Mouse (Mus musculus): ENCODE results near the gene Ppm1a. TPM values are rescaled to one million over a fixed set of nuclear protein-coding genes. Genes with fewer than 3 reads are reported as not detected.
"Not testable (repeated sequence)": the region's sequence is repeated elsewhere in the genome, so short reads cannot be mapped to it uniquely, and the experiment has no call there.

The Ppm1a gene
- polyA plus RNA-seq, 1 experiment from 2014 or later: 49.3 TPM

DNA sequence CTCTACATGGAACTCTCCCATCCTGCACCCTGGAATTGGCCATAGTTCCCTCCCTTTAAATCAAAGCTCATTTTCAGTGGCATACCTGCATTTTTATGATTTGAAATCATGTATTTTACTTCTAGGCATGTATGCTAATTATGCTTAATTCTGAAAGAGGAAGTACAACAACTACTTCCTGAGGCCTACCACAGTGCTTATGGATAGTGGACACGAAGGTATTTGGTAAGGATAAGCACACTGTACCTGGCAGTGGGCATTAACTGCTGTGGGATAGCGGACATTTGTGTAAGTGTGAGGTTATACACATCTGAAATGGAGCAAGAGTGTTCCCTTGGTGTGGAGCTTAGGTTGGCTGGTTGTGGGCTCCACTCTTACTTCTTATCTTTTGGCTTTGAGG lies 11.0 kb downstream of the Ppm1a start:
- no peaks in the 10 kb centered on the region for H3K9me3 ChIP-seq
- H3K27ac ChIP-seq: no peak overlapping the region
- H3K36me3 ChIP-seq: peaks cover 12% of the 10 kb centered on the region; the same call in 1 of the 2 replicates
- no peak overlapping the region for H3K4me3 ChIP-seq
- no peaks in the 10 kb centered on the region for H3K27me3 ChIP-seq (ENCODE audit: insufficient read depth, poor library complexity, severe bottlenecking)
- H3K4me1 ChIP-seq: peaks cover 9% of the 10 kb centered on the region; the same call in 1 of the 2 replicates
- no peak for DNase-seq (ENCODE audit: low spot score)
- 91% methylated on average over 2 of the region's 2 CpGs for WGBS

DNA sequence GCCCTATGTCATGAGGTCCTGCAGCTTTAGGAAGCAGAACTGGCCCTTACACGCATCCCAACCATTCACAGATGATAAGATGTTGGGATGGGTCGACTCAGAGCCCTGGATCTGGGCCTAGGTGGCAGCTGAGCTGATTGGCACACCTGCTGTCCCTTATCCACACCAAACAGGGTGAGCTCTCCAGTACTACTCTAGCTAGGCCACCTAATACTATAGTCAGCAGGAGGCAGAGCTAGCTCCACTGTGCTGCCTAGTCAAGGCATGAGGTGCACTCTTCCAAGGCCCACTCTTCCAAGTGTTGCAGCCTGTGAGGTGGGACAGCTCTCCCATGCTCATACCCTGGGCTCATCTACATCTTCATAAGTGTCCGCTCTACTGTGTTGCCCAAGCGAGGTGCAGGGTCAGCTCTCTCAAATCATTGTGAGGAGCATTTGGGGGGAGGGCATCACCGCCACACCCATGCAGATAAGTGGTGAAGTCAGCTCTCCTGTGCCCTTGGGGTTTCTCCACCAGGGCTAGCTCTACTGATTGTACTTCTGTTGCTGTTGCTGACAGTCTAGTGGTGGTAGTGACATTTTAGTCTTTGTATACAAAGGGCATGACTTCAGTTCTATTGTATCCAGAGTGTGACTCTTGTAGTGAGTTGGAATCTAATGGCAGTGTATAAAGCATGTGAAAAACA lies 12.4 kb downstream of the Ppm1a start:
- no peak overlapping the region for H3K27ac ChIP-seq
- H3K4me1 ChIP-seq: peaks cover 10% of the 10 kb centered on the region; the same call in 1 of the 2 replicates
- WGBS: 76% methylated on average over 5 of the region's 5 CpGs
- no peaks in the 10 kb centered on the region for H3K27me3 ChIP-seq (ENCODE audit: insufficient read depth, poor library complexity, severe bottlenecking)
- no peaks in the 10 kb centered on the region for H3K9me3 ChIP-seq
- H3K36me3 ChIP-seq: peaks cover 12% of the 10 kb centered on the region; the same call in 1 of the 2 replicates
- no peak for DNase-seq (ENCODE audit: low spot score)
- no peak overlapping the region for H3K4me3 ChIP-seq

DNA sequence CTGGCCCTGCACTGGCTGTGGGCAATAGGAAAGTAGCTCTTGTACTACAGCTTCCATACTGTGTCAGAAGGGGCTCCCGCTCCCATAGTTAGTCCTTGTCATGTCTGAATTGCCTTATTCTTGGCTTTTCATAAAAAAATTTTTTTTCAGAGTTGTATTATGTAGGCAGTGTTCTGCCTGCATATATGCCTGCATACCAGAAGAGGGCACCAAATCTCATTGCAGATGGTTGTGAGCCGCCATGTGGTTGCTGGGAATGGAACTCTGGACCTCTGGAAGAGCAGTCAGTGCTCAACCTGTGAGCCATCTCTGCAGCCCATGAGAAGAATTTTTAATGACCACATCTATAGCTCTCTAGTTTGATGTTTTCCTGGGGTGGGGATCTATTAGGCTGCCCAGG lies 13.9 kb downstream of the Ppm1a start:
- H3K4me3 ChIP-seq: no peak overlapping the region
- peaks cover 12% of the 10 kb centered on the region; the same call in 1 of the 2 replicates for H3K36me3 ChIP-seq
- H3K27ac ChIP-seq: no peak overlapping the region
- peaks cover 10% of the 10 kb centered on the region; the same call in 1 of the 2 replicates for H3K4me1 ChIP-seq
- no peaks in the 10 kb centered on the region for H3K9me3 ChIP-seq
- no peak for DNase-seq (ENCODE audit: low spot score)
- WGBS: 98% methylated on average over 2 of the region's 2 CpGs
- no peaks in the 10 kb centered on the region for H3K27me3 ChIP-seq (ENCODE audit: insufficient read depth, poor library complexity, severe bottlenecking)

GRCm38 (mm10) chr12:72771711-72772110 lies 14.5 kb downstream of the Ppm1a start:
- WGBS: 91% methylated on average over 3 of the region's 3 CpGs
- H3K4me1 ChIP-seq: peaks cover 10% of the 10 kb centered on the region; the same call in 1 of the 2 replicates
- H3K36me3 ChIP-seq: peaks cover 15% of the 10 kb centered on the region; the same call in 1 of the 2 replicates
- H3K27me3 ChIP-seq (ENCODE audit: insufficient read depth, poor library complexity, severe bottlenecking): no peaks in the 10 kb centered on the region
- no peak for DNase-seq (ENCODE audit: low spot score)
- no peak overlapping the region for H3K27ac ChIP-seq
- no peaks in the 10 kb centered on the region for H3K9me3 ChIP-seq
- H3K4me3 ChIP-seq: no peak overlapping the region

DNA sequence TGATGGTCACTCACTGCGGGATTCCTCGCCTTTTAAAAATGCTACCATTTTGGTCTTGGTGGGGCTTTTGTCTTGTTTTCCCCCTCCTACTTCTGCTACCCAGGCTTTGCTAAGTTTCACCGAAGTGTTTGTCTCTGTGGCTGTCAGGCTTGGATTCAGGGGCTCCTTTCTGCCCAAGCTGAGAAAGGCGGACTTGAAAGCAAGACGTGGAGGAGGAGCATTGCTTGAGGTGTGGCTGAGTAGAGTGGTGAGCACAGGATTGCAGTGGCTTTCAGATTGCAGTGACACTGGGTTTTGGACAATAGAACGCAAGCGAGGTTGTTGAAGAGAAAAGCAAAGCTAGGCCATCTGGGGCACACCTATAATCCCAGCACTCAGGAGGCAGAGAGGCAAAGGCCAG lies 16.7 kb downstream of the Ppm1a start:
- Histone ChIP-seq H3K4me1 (peaks cover 10% of the 10 kb centered on the region; the same call in 1 of the 2 replicates), H3K27ac (no peak overlapping the region), H3K4me3 (no peak overlapping the region), H3K27me3 (ENCODE audit: insufficient read depth, poor library complexity, severe bottlenecking) (no peaks in the 10 kb centered on the region), H3K9me3 (no peaks in the 10 kb centered on the region), H3K36me3 (peaks cover 15% of the 10 kb centered on the region; the same call in 1 of the 2 replicates)
- DNase-seq (ENCODE audit: low spot score): no peak
- WGBS: 69% methylated on average over 7 of the region's 7 CpGs

- Histone ChIP-seq H3K27ac (no peak overlapping the region), H3K9me3 (no peaks in the 10 kb centered on the region), H3K4me1 (0 out of 2 replicates have a peak, but pooled peaks cover 7% of the 10 kb centered on the region), H3K27me3 (ENCODE audit: insufficient read depth, poor library complexity, severe bottlenecking) (no peaks in the 10 kb centered on the region), H3K4me3 (no peak overlapping the region), H3K36me3 (0 out of 2 replicates have a peak, but pooled peaks cover 7% of the 10 kb centered on the region)
- 74% methylated on average over 4 of the region's 4 CpGs for WGBS
- DNase-seq (ENCODE audit: low spot score): no peak
Observed at GRCm38 (mm10) chr12:72777244-72777643, 20.0 kb downstream of the Ppm1a start.

- H3K9me3 ChIP-seq: no peaks in the 10 kb centered on the region
- WGBS: 80% methylated on average over 5 of the region's 5 CpGs
- peaks cover 27% of the 10 kb centered on the region for H3K36me3 ChIP-seq
- no peak for DNase-seq (ENCODE audit: low spot score)
- no peak overlapping the region for H3K4me3 ChIP-seq
- H3K4me1 ChIP-seq: 0 out of 2 replicates have a peak, but pooled peaks cover 4% of the 10 kb centered on the region
- no peaks in the 10 kb centered on the region for H3K27me3 ChIP-seq (ENCODE audit: insufficient read depth, poor library complexity, severe bottlenecking)
- H3K27ac ChIP-seq: no peak overlapping the region
Observed at GRCm38 (mm10) chr12:72780136-72780535, 22.9 kb downstream of the Ppm1a start.

DNA sequence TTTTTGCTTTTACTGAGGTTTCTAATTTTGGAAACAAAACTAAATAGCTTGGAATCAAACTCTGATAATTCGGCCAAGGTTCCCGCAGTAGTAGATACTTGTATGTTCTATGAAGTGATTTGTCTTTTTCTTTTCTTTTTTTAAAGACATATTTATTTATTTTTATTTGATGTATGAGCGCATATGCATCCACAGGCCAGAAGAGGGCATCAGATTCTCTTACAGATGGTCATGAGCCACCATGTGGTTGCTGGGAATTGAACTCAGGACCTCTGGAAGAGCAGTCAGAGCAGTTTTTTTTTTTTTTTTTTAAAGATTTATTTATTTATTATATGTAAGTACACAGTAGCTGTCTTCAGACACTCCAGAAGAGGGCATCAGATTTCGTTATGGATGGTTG lies 25.5 kb downstream of the Ppm1a start:
- H3K9me3 ChIP-seq; H3K27ac ChIP-seq; H3K4me1 ChIP-seq; H3K4me3 ChIP-seq; H3K27me3 ChIP-seq (ENCODE audit: insufficient read depth, poor library complexity, severe bottlenecking); DNase-seq (ENCODE audit: low spot score): not testable (repeated sequence)
- peaks cover 38% of the 10 kb centered on the region for H3K36me3 ChIP-seq
- 93% methylated on average over 4 of the region's 4 CpGs for WGBS

DNA sequence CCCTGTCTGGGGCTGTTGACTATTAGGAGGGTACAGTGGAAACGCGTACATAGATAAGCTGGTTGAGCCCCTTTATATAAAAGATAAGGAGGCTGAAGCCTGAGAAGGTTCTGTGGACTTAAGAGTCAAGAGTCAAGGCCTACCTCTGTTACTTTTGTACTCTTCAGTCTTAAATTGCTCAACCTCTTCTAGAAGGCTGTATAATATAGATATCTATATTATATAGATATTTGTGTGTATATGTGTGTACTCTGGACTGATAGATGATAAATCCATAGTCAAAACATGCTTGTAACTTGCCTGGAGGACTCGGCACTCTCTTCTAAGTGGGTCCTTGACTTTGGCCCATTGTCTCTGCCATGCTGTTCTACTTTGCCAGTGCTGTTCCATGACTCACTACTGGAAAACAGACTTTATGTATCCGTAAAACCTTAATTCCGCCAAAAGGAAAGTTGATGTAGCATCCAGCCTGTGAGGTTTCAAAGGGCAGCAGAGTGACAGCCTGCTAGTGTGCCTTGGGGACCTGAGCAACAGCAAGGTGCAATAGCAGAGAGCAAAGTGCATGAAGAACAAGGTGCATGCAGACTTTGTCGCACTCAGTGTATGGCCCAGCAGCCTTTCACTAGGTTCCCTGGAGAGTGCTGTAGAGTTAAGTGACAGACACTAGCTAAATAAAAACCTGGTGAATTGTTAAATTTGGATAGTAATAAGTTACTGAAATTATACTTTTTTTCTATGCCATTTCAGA lies 28.1 kb downstream of the Ppm1a start:
- Histone ChIP-seq H3K36me3 (peaks cover 35% of the 10 kb centered on the region), H3K27ac (no peak overlapping the region), H3K9me3 (no peaks in the 10 kb centered on the region), H3K4me3 (no peak overlapping the region), H3K4me1 (no peaks in the 10 kb centered on the region), H3K27me3 (ENCODE audit: insufficient read depth, poor library complexity, severe bottlenecking) (no peaks in the 10 kb centered on the region)
- WGBS: 87% methylated on average over 6 of the region's 6 CpGs
- DNase-seq (ENCODE audit: low spot score): no peak

DNA sequence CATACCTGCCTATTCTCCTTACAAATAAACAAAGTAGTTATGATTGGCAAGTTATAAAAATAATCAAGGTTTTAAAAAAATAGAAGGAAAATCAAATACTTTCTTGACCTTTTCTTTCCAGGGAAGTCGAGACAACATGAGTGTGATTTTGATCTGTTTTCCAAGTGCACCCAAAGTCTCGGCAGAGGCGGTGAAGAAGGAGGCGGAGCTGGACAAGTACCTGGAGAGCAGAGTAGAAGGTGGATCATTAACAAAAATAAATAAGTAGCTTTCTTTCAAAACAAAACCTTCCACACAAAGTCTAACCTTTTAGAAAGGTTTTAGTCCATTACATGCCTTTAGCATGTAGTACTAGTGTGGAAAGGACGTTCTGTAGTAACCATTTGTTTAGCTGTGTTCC lies 29.3 kb downstream of the Ppm1a start:
- H3K9me3 ChIP-seq: no peaks in the 10 kb centered on the region
- no peak overlapping the region for H3K27ac ChIP-seq
- DNase-seq (ENCODE audit: low spot score): no peak
- no peak overlapping the region for H3K4me3 ChIP-seq
- H3K27me3 ChIP-seq (ENCODE audit: insufficient read depth, poor library complexity, severe bottlenecking): no peaks in the 10 kb centered on the region
- WGBS: 82% methylated on average over 5 of the region's 5 CpGs
- H3K36me3 ChIP-seq: peaks cover 37% of the 10 kb centered on the region
- no peaks in the 10 kb centered on the region for H3K4me1 ChIP-seq

DNA sequence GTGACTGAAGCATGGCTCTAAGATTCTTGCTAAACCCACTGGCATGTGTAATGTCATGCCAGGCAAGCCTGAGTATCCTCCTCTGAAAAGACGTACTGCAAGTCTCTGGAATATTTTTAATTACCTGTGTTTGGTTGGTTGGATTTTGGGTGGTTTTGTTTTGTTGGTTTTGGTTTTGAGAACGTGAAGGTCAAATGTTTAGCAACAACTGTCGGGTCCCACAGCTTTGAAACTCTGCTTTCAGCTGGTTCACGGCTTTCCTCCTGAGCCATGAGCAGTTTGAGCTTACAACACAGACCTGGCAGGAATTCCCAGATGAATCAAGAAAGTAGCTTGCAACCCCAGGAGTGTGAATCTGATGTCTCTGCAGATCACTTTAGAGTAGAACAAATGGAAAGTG lies 29.7 kb downstream of the Ppm1a start:
- Histone ChIP-seq H3K36me3 (peaks cover 39% of the 10 kb centered on the region), H3K4me1 (no peaks in the 10 kb centered on the region), H3K4me3 (no peak overlapping the region), H3K9me3 (no peaks in the 10 kb centered on the region), H3K27me3 (ENCODE audit: insufficient read depth, poor library complexity, severe bottlenecking) (no peaks in the 10 kb centered on the region), H3K27ac (no peak overlapping the region)
- no peak for DNase-seq (ENCODE audit: low spot score)
- 83% methylated on average over 4 of the region's 4 CpGs for WGBS

DNA sequence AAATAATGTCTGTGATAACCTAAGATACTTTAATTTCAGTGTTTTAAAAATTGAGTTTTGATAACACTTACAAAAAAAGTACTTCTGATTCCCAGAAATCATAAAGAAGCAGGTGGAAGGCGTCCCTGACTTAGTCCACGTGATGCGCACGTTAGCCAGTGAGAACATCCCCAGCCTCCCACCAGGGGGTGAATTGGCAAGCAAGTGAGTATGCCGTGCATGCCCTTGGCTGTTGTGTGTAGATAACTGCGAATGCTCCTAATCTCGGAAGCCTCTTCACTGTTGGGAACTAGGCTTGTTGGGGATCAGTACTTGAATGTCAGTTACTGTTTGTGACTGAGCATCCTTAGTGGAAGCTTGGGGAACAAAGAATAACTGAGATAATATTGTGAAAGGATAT lies 33.3 kb downstream of the Ppm1a start:
- Histone ChIP-seq H3K27ac (no peak overlapping the region), H3K4me1 (no peaks in the 10 kb centered on the region), H3K27me3 (ENCODE audit: insufficient read depth, poor library complexity, severe bottlenecking) (no peaks in the 10 kb centered on the region), H3K9me3 (no peaks in the 10 kb centered on the region), H3K4me3 (no peak overlapping the region), H3K36me3 (peaks cover 47% of the 10 kb centered on the region)
- WGBS: 58% methylated on average over 7 of the region's 7 CpGs
- DNase-seq (ENCODE audit: low spot score): no peak

- no peaks in the 10 kb centered on the region for H3K27me3 ChIP-seq (ENCODE audit: insufficient read depth, poor library complexity, severe bottlenecking)
- no peak overlapping the region for H3K27ac ChIP-seq
- 95% methylated on average over 11 of the region's 11 CpGs for WGBS
- no peaks in the 10 kb centered on the region for H3K9me3 ChIP-seq
- no peaks in the 10 kb centered on the region for H3K4me1 ChIP-seq
- H3K4me3 ChIP-seq: no peak overlapping the region
- no peak for DNase-seq (ENCODE audit: low spot score)
- peaks cover 44% of the 10 kb centered on the region for H3K36me3 ChIP-seq
Observed at GRCm38 (mm10) chr12:72792320-72793091, 35.3 kb downstream of the Ppm1a start.
